Mouse (Mus musculus) intestine, embryonic 14.5 days (tissue): ENCODE measurements around the gene Llph. TPM values are rescaled to one million over a fixed set of nuclear protein-coding genes. Genes with fewer than 3 reads are reported as not detected.

Experiments
- ATAC-seq: fragments of 200-750 bp; cut with Nextera tagmentation; replicated peaks from 2 replicates; pipeline ENCODE4 v1.8.0; 2017; ENCODE audit warnings: low read depth, moderate number of reproducible peaks, moderate TSS enrichment, moderate library complexity; ENCODE audit not compliant: low FRiP score, low TSS enrichment
- DNase-seq: peaks from one replicate; pipeline ENCODE4 v3.0.0-alpha.2; 2018; ENCODE audit warnings: low spot score
- H3K27ac ChIP-seq: fragments of 300-500 bp; sonication (generic); 2 replicates; pipeline ENCODE4 v1.5.1; 2014; ENCODE audit warnings: low read depth, mild to moderate bottlenecking, control low read depth
- H3K27me3 ChIP-seq: fragments of 300-500 bp; sonication (generic); replicated peaks from 2 replicates; pipeline ENCODE4 v1.6.1; 2014; ENCODE audit warnings: low read length, control low read depth; ENCODE audit not compliant: control insufficient read depth, insufficient read depth
- H3K36me3 ChIP-seq: fragments of 300-500 bp; sonication (generic); 2 replicates; pipeline ENCODE4 v1.6.1; 2014; ENCODE audit warnings: low read length, control low read depth; ENCODE audit not compliant: control insufficient read depth, insufficient read depth
- H3K4me1 ChIP-seq: fragments of 300-500 bp; sonication (generic); replicated peaks from 2 replicates; pipeline ENCODE4 v1.6.1; 2014; ENCODE audit warnings: low read length, control low read depth, mixed read lengths; ENCODE audit not compliant: control insufficient read depth, insufficient read depth
- H3K4me2 ChIP-seq: fragments of 300-500 bp; sonication (generic); 2 replicates; pipeline ENCODE4 v1.6.1; 2014; ENCODE audit warnings: low read length
- H3K4me3 ChIP-seq: fragments of 300-500 bp; sonication (generic); 2 replicates; pipeline ENCODE4 v1.5.1; 2014; ENCODE audit warnings: low read depth, low read length, control low read depth, mixed read lengths
- H3K9ac ChIP-seq: fragments of 300-500 bp; sonication (generic); 2 replicates; pipeline ENCODE4 v1.6.1; 2014; ENCODE audit warnings: mild to moderate bottlenecking, low read length
- H3K9me3 ChIP-seq: fragments of 300-500 bp; sonication (generic); 2 replicates; pipeline ENCODE4 v1.6.1; 2016; ENCODE audit warnings: low read length, control low read depth; ENCODE audit not compliant: control insufficient read depth
- WGBS: fragments of 180-500 bp; shearing (Covaris S2); extraction: QIAGEN DNeasy Blood & Tissue Kit; methylation state at CpG from one replicate; pipeline ENCODE4 v1.1.7; 2014; 5-methylcytosine and 5-hydroxymethylcytosine counted together
- polyA plus RNA-seq: library from polyadenylated mRNA; unstranded; fragments of >200 nt; fragmentation: Nextera tagmentation; extraction: Ambion mirVana; gene quantifications from 2 replicates; pipeline ENCODE4 v1.2.1, GENCODE M21; 2014

Llph gene
- polyA plus RNA-seq, 1 experiment from 2014 or later: 63.2 TPM

DNA sequence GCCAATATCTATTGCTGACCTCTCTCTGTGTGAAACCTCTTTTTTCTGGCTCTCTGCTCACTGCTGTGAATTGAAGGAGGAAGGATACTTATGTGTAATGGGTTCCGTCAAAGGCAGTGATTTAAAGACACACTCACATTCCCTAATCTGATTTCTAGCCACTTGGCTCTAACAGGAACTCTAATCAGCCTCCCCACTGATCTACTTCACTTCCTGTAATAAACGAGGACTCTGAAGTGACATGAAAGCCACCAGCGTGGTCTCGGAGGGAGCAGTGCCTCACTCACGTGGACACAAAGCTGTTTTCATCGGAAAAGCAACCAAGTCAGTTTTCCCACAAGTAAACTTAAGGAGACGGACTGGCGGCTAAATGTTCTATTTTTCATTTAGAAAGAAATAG lies 25.9 kb downstream of the Llph start:
- ATAC-seq (no peak), DNase-seq (no peak)
- Histone ChIP-seq H3K4me3 (no peak overlapping the region), H3K4me1 (peaks cover 13% of the 10 kb centered on the region), H3K36me3 (no peaks in the 10 kb centered on the region), H3K9ac (no peak overlapping the region), H3K9me3 (peaks cover 2% of the 10 kb centered on the region; the same call in 1 of the 2 replicates), H3K4me2 (peak overlapping the region; percentile 20; the same call in 1 of the 2 replicates), H3K27me3 (no peaks in the 10 kb centered on the region), H3K27ac (no peak overlapping the region)
- WGBS: 32% methylated on average over 8 of the region's 8 CpGs

DNA sequence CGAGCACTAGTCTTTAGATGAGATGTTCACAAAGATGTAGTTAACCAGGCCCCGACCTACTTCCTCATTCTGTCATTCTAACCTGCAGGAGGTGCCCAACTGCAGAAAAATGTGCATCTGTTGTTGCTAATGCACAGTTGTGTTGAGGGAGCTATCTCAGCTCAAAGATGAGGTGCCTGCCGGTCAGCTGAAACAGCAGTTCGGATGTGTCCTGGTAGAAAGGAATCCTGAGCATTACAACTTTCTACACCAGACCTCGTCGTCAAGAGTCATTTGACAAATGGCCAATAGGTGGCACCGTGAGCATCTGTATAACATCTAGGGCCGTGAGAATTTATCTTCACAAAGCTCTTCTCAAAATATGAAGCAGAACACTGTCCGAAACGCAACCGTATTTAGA lies 30.4 kb downstream of the Llph start:
- WGBS: 18% methylated on average over 11 of the region's 11 CpGs
- peak; percentile 66; the same call in 1 of the 2 replicates for ATAC-seq
- H3K27me3 ChIP-seq: no peaks in the 10 kb centered on the region
- peaks cover 16% of the 10 kb centered on the region for H3K4me1 ChIP-seq
- H3K4me3 ChIP-seq: 0 out of 2 replicates have a peak overlapping the region, but pooled peaks have one; percentile 13
- no peaks in the 10 kb centered on the region for H3K9me3 ChIP-seq
- H3K27ac ChIP-seq: no peak overlapping the region
- H3K4me2 ChIP-seq: peak overlapping the region; percentile 31; the same call in 1 of the 2 replicates
- DNase-seq: peak; percentile 74
- no peaks in the 10 kb centered on the region for H3K36me3 ChIP-seq
- H3K9ac ChIP-seq: no peak overlapping the region

DNA sequence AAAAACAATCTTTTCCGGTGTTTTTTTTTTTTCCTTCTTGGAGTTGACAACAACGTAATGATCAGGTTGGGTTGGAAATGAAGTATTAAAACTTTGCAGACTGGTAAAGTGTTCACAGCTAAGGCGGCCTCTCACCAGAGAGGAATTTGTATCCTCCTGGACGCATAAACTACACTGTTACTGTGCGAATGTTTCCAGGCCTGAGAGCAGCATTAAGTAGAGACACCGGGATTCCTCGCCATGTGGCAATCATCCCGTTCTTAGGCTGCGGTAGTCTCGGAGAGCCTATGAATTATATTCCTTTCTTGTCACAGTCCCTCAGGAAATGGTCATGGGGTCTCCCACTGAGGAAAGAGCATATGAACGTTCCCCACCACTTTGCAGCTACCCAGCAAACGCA lies 40.9 kb downstream of the Llph start:
- Histone ChIP-seq H3K9ac (no peak overlapping the region), H3K36me3 (no peaks in the 10 kb centered on the region), H3K27me3 (no peaks in the 10 kb centered on the region), H3K4me3 (no peak overlapping the region), H3K4me2 (no peak overlapping the region), H3K4me1 (peaks cover 19% of the 10 kb centered on the region), H3K9me3 (no peaks in the 10 kb centered on the region), H3K27ac (no peak overlapping the region)
- ATAC-seq (no peak), DNase-seq (no peak)
- 50% methylated on average over 12 of the region's 12 CpGs for WGBS

DNA sequence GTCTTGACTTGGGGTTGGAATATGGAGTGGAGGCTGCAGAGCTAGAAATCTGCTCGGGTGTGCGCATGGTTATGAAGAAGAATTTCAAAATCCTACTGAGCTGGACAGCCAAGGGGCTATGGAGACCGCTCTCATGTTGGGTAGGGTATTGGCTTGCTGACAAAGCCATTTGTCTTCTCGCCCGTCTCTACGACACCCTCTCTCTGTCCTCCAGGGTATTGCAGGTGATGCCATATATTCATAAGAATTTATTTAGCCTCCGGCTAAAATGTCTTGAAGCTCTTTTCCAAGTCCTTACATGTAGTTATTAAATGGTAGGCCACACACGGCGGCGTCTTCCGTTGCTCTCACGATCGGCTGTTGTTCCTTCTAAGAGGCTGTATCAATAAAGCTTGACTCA lies 43.1 kb downstream of the Llph start:
- no peak overlapping the region for H3K4me2 ChIP-seq
- H3K4me1 ChIP-seq: peaks cover 23% of the 10 kb centered on the region
- H3K4me3 ChIP-seq: no peak overlapping the region
- no peak for DNase-seq
- no peak for ATAC-seq
- 96% methylated on average over 13 of the region's 13 CpGs for WGBS
- no peak overlapping the region for H3K27ac ChIP-seq
- H3K9me3 ChIP-seq: no peaks in the 10 kb centered on the region
- H3K36me3 ChIP-seq: no peaks in the 10 kb centered on the region
- H3K9ac ChIP-seq: no peak overlapping the region
- H3K27me3 ChIP-seq: no peaks in the 10 kb centered on the region

DNA sequence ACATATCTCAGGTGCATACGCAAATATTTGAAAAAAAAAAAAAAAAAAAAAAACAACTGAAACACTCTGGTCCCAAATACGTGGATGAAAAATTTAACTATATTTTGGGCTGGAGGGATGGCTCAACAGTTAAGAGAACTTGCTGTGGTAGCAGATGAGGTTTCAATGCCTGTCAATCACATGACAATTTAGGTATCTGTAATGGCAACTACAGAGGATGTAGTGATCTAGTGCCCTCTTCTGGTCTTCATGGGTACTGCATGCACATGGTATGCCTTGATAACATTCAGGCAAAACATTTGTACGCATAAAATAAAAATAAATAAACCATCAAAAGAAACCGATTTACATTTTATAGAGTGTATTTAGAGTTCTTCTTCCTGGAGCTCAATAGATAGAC lies 43.9 kb downstream of the Llph start:
- Histone ChIP-seq H3K27me3 (no peaks in the 10 kb centered on the region), H3K4me2 (no peak overlapping the region), H3K4me3 (no peak overlapping the region), H3K9ac (no peak overlapping the region), H3K36me3 (no peaks in the 10 kb centered on the region), H3K9me3 (no peaks in the 10 kb centered on the region), H3K4me1 (peaks cover 23% of the 10 kb centered on the region), H3K27ac (no peak overlapping the region)
- DNase-seq (no peak), ATAC-seq (no peak)
- WGBS: 85% methylated on average over 4 of the region's 4 CpGs

DNA sequence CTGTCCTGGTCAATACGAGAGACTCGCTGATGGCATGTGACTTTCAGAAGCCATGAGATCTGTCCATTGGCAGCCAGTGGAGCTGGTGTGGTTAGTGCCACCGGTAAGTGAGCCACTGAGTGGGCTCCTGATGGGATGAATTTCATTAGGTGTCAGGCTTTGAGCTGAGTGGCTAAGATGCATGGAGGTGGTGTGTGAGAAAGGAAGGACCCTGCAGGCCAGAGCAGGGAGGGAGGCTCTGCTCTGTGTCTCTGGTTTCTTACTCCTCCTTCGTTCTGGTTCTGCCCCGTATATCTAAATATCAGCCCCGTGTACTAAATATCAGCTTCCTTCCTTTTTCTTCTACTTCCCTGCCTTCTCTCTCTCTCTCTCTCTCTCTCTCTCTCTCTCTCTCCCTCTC lies 44.4 kb downstream of the Llph start:
- no peak overlapping the region for H3K4me3 ChIP-seq
- no peaks in the 10 kb centered on the region for H3K36me3 ChIP-seq
- no peak overlapping the region for H3K9ac ChIP-seq
- no peak overlapping the region for H3K4me2 ChIP-seq
- H3K27me3 ChIP-seq: no peaks in the 10 kb centered on the region
- no peak for DNase-seq
- no peaks in the 10 kb centered on the region for H3K9me3 ChIP-seq
- peak overlapping the region; percentile 67; the same call in 1 of the 2 replicates for H3K27ac ChIP-seq
- peaks cover 23% of the 10 kb centered on the region for H3K4me1 ChIP-seq
- WGBS: 43% methylated on average over 6 of the region's 6 CpGs
- no peak for ATAC-seq

DNA sequence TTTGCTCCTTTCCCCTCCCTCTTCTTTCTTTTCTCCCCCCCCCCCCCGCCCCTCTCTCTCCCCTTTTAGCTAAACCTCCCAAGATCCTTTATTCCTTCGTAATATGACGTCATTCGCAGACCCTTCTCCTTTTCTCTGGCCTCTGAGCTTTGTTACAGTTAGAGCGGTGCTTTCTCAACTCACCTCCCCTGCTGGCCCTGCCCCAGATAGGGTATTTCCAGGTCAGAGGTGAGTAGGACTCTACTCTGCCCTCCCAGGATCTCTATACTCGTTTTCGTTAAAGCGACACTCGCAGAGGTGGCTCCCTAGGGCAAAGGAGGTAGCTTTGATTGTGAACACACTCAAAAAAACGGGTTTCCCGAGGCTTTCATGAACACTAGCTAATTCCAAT lies 45.0 kb downstream of the Llph start:
- no peak for DNase-seq

DNA sequence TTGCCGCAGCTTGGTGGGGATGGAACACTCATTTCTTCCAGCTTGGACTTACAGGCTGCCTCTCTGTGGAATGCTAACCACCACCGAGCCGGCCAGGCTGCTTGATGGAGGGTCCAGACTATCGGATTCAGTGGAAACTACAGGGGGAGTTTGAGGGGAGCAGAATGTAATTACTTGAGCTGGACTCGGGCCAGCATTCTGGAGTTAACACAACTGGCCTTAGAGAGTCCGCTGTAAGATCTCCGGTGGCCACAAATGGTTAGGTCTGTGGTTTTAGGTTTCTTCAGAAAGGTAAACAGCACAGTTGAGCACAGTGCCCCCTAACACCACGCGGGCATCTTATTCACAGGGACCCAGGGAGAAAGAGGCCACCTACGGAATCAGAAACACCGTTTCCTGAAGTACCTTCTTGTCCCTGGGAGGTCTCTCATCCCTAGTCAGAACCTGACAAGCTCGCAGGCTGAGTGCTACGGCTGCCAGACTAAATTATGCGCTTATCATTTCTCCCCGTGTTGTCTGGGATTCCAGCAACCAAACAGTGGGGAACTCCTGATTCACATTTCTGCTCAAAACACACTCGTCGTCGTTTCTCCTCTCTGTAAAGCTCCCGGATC lies 45.5 kb downstream of the Llph start:
- peak overlapping the region; percentile 67 for H3K27ac ChIP-seq
- DNase-seq: peak; percentile 73
- peak overlapping the region; percentile 15 for H3K4me3 ChIP-seq

More for the DNA sequence above, 45.0 kb downstream of the Llph start:
- no peak for ATAC-seq
- no peaks in the 10 kb centered on the region for H3K9me3 ChIP-seq
- H3K27me3 ChIP-seq: no peaks in the 10 kb centered on the region
- peak overlapping the region; percentile 37; the same call in 1 of the 2 replicates for H3K9ac ChIP-seq
- peaks cover 23% of the 10 kb centered on the region for H3K4me1 ChIP-seq
- 22% methylated on average over 11 of the region's 11 CpGs for WGBS
- H3K36me3 ChIP-seq: no peaks in the 10 kb centered on the region
- H3K27ac ChIP-seq: peak overlapping the region; percentile 67
- peak overlapping the region; percentile 52 for H3K4me2 ChIP-seq
- H3K4me3 ChIP-seq: peak overlapping the region; percentile 15

DNA sequence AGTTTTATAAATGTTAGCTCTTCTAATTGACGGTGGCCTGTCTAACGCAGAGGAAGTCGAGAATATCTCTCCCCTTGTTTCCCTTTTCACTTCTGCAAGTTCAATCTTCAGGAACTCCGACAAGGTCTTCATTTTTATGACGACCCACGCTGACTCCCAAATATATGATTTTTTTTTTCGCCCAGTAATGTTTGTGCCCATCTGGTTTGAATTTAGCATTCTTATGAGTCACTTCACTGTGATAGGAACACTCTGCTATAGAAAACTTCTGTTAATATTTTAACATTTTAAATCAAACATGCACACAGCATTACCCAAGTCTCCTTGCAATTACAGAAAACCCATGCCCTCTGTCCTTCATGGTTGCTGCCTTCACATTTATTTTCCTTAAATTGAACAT lies 46.5 kb downstream of the Llph start:
- ATAC-seq: no peak
- no peak overlapping the region for H3K9ac ChIP-seq
- WGBS: 63% methylated on average over 7 of the region's 7 CpGs
- H3K4me2 ChIP-seq: no peak overlapping the region
- H3K27ac ChIP-seq: no peak overlapping the region
- no peak for DNase-seq
- no peaks in the 10 kb centered on the region for H3K27me3 ChIP-seq
- peaks cover 16% of the 10 kb centered on the region for H3K4me1 ChIP-seq
- no peak overlapping the region for H3K4me3 ChIP-seq
- H3K36me3 ChIP-seq: no peaks in the 10 kb centered on the region
- no peaks in the 10 kb centered on the region for H3K9me3 ChIP-seq

More for the DNA sequence above, 45.5 kb downstream of the Llph start:
- H3K27me3 ChIP-seq: no peaks in the 10 kb centered on the region
- H3K9me3 ChIP-seq: no peaks in the 10 kb centered on the region
- peaks cover 23% of the 10 kb centered on the region for H3K4me1 ChIP-seq
- ATAC-seq: peak; percentile 62; the same call in 1 of the 2 replicates
- peak overlapping the region; percentile 52 for H3K4me2 ChIP-seq
- 9% methylated on average over 19 of the region's 19 CpGs for WGBS
- H3K36me3 ChIP-seq: no peaks in the 10 kb centered on the region
- peak overlapping the region; percentile 37; the same call in 1 of the 2 replicates for H3K9ac ChIP-seq
